Mouse (Mus musculus): ENCODE measurements around the gene Slc6a11.

The Slc6a11 gene

GRCm38 (mm10) chr6:114178141-114178540, 47.1 kb downstream of the Slc6a11 start:
- WGBS: 66% methylated on average over 3 of the region's 3 CpGs

GRCm38 (mm10) chr6:114182366-114183179, 51.5 kb downstream of the Slc6a11 start:
- WGBS: 70% methylated on average over 7 of the region's 7 CpGs

- 84% methylated on average over 4 of the region's 4 CpGs for WGBS
Measured at GRCm38 (mm10) chr6:114187121-114187520, 56.1 kb downstream of the Slc6a11 start.

- WGBS: 65% methylated on average over 8 of the region's 8 CpGs
Measured at GRCm38 (mm10) chr6:114188869-114189268, 57.8 kb downstream of the Slc6a11 start.

GRCm38 (mm10) chr6:114199200-114199845, 68.3 kb downstream of the Slc6a11 start:
- WGBS: 38% methylated on average over 9 of the region's 9 CpGs

GRCm38 (mm10) chr6:114204557-114204956, 73.5 kb downstream of the Slc6a11 start:
- 70% methylated on average over 3 of the region's 3 CpGs for WGBS

- WGBS: 100% methylated on average over 2 of the region's 2 CpGs
Measured at GRCm38 (mm10) chr6:114208296-114208695, 77.3 kb downstream of the Slc6a11 start.

GRCm38 (mm10) chr6:114214393-114214792, 83.4 kb downstream of the Slc6a11 start:
- 75% methylated on average over 4 of the region's 4 CpGs for WGBS

GRCm38 (mm10) chr6:114216741-114217414, 85.8 kb downstream of the Slc6a11 start:
- 35% methylated on average over 13 of the region's 13 CpGs for WGBS

GRCm38 (mm10) chr6:114224399-114224798, 93.4 kb downstream of the Slc6a11 start:
- WGBS: 38% methylated on average over 4 of the region's 4 CpGs

GRCm38 (mm10) chr6:114227378-114227777, 96.3 kb downstream of the Slc6a11 start:
- 12% methylated on average over 2 of the region's 2 CpGs for WGBS

- WGBS: 80% methylated on average over 3 of the region's 3 CpGs
Measured at GRCm38 (mm10) chr6:114228196-114228595, 97.2 kb downstream of the Slc6a11 start.

- 52% methylated on average over 6 of the region's 6 CpGs for WGBS
Measured at GRCm38 (mm10) chr6:114238892-114239644, 108.0 kb downstream of the Slc6a11 start.

- WGBS: 64% methylated on average over 11 of the region's 11 CpGs
Measured at GRCm38 (mm10) chr6:114245665-114246064, 114.6 kb downstream of the Slc6a11 start.

- 5% methylated on average over 5 of the region's 5 CpGs for WGBS
Measured at GRCm38 (mm10) chr6:114250311-114250710, 119.3 kb downstream of the Slc6a11 start.

- 47% methylated on average over 14 of the region's 14 CpGs for WGBS
Measured at GRCm38 (mm10) chr6:114254927-114255326, 123.9 kb downstream of the Slc6a11 start.

- 85% methylated on average over 1 of the region's 1 CpGs for WGBS
Measured at GRCm38 (mm10) chr6:114257762-114258361, 126.8 kb downstream of the Slc6a11 start.

- WGBS: 65% methylated on average over 3 of the region's 3 CpGs
Measured at GRCm38 (mm10) chr6:114258661-114259193, 127.7 kb downstream of the Slc6a11 start.

GRCm38 (mm10) chr6:114261609-114262008, 130.6 kb downstream of the Slc6a11 start:
- WGBS: 66% methylated on average over 6 of the region's 6 CpGs

- 70% methylated on average over 3 of the region's 3 CpGs for WGBS
Measured at GRCm38 (mm10) chr6:114264010-114264409, 133.0 kb downstream of the Slc6a11 start.

- WGBS: 66% methylated on average over 5 of the region's 5 CpGs
Measured at GRCm38 (mm10) chr6:114264426-114264825, 133.4 kb downstream of the Slc6a11 start.

Data from cerebral cortex, adult 2 months (tissue).